Mouse (Mus musculus): ENCODE results near the gene Serpine3.

DNA sequence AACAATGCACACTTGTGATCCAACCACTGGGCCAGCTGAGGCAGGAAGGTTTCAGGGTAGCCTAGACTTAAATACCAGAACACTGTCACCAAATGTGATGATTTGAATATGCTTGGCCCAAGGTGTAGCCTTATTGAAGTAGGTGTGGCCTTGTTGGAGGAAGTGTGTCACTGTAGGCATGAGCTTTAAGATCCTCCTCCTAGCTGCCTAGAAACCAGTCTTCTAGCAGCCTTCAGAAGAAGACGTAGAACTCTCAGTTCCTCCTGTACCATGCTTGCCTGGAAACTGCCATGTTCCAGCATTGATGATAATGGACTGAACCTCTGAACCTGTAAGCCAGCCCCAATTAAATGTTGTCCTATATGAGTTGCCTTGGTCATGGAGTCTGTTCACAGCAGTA is 72.2 kb downstream of the Serpine3 start:
- no peak for TF ChIP-seq CTCF (IDR thresholded peaks at IDR 0.05; ENCODE audit: low read depth, low read length)
- no peak for TF ChIP-seq POLR2A (IDR thresholded peaks at IDR 0.05; ENCODE audit: borderline replicate concordance, low read depth, low read length)
